Mouse (Mus musculus) gastrocnemius, adult 18-20 months (tissue): ENCODE data around the gene Uprt. TPM values are rescaled to one million over a fixed set of nuclear protein-coding genes. Genes with fewer than 3 reads are reported as not detected.

Experiments
- DNase-seq: peaks from one replicate; pipeline ENCODE4 v3.0.0; 2021; ENCODE audit warnings: low spot score
- long read RNA-seq, 2 experiments: library from polyadenylated mRNA; stranded (forward); transcript quantifications; one replicate each; pipeline ENCODE4 v2.0.0; 2021
- total RNA-seq, 2 experiments: library from RNA; stranded (reverse); gene quantifications; 2 replicates each; pipeline ENCODE4 v1.2.3; 2021

Gene Uprt
- 10 to 100 TPM; 10.2 to 11.1 TPM for total RNA-seq
- long read RNA-seq, experiment 1, partial matches to known transcripts, result 0 of 2 reads
- long read RNA-seq, experiment 1, other reads (novel, unspliced or antisense), result 1 of 2 reads
- long read RNA-seq, experiment 2, result 0 reads

GRCm38 (mm10) chrX:104482572-104483443 is at the start of gene Uprt:
Gene Uprt (plus strand): TSS chrX:104482818.
- DNase-seq, result peak; percentile 82

DNA sequence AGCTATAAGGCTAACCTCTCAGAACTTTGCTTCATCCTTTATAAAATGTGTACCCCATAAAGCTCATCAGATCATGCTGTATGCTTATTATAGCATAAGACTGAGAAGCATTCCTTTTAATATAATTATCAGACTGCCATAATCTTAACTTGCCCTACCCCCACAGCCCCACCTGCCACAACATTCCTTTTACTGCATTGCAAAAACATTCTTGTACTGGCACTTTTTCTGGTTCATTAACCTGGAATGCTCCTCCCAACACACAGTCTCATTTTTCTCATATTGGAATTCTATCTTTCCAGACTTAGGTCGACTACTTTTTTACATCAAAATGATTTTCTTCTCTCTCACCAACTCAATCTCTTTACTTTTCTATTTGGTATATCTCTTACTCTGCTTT is 49.2 kb upstream of the Uprt start:
- no peak for DNase-seq

DNA sequence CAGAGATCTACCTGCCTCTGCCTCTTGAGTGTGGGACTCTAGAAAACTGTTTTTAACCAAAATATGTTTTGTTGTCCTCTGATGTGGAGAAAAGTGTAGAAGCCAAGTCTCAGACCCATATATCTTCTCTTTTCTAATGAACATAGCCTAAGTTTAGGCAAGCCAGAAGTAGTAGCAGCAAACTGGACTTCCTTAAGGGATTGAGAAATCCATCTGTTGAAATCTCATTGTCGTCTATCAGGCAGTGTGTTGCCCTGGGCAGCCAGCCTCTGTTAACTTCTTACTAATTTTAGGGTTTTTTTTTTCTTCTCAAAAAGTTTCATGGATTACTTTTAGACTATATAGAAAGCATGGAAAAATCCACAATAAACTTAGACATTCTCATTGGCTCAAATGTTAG is 30.2 kb upstream of the Uprt start:
- no peak for DNase-seq

- DNase-seq, result peak; percentile 34
Observed at GRCm38 (mm10) chrX:104461755-104462154, 20.9 kb upstream of the Uprt start.

DNA sequence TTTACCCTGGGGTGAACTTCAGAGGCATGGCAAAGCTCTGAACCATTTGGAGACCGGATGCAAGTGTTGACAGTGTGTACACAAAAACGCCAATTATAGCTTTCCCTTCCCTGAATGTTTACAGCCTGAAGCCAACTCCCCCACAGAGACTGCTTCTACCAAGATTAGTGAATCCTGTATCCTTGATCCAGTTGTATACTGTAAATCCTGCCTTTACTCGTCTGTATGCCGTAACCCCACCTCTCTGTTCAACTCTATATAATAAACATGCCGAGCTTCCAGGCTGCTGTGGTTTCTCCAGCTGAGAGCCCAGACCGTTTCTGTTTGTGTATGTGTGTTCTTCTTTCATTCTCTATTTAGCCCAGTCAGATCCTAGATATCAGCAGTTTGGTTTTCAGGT is 18.2 kb upstream of the Uprt start:
- DNase-seq, result no peak

- DNase-seq, result no peak
Observed at GRCm38 (mm10) chrX:104478041-104478440, 4.6 kb upstream of the Uprt start.

DNA sequence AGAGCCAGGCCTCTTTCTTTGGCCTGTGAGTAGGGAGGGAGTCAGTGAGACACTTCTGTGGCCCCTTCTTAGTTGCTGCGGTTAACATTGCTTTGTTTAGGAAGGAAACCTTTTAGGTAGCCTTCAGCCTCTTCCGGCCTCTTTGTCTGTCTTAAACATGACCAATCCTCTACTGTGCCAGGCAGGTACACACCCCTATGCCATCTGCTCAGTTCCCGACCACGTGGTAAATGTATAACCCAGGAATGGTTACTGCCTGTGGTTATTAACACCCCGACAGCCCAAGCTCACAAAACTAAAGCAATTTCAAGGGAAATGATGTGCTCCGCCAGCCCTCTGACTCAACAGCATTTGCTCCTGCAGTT is 808 bp downstream of the Uprt start:
- DNase-seq, result no peak

- DNase-seq, result no peak
Observed at GRCm38 (mm10) chrX:104485596-104485995, 3.0 kb downstream of the Uprt start.

DNA sequence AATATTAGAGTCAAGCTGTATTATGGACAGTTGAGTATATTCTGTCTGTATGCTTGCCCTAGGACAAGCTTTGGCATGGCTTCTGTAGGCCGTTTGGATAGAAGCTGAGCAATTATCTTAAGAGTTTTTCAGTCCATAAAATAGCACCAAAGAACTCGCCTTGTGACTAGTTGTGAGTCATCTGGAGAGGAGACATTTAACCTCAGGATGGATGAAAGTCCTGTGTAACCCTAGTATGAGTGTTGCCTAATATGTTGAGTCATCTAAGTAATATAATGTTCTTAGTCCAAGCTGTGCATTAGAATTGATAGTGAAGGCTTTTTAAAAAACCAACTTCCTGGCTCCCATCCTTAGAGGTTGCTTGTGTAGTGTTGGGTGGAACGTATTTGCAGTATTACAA is 5.4 kb downstream of the Uprt start:
- no peak for DNase-seq

- DNase-seq, result no peak
Observed at GRCm38 (mm10) chrX:104488870-104489467, 6.4 kb downstream of the Uprt start.

DNA sequence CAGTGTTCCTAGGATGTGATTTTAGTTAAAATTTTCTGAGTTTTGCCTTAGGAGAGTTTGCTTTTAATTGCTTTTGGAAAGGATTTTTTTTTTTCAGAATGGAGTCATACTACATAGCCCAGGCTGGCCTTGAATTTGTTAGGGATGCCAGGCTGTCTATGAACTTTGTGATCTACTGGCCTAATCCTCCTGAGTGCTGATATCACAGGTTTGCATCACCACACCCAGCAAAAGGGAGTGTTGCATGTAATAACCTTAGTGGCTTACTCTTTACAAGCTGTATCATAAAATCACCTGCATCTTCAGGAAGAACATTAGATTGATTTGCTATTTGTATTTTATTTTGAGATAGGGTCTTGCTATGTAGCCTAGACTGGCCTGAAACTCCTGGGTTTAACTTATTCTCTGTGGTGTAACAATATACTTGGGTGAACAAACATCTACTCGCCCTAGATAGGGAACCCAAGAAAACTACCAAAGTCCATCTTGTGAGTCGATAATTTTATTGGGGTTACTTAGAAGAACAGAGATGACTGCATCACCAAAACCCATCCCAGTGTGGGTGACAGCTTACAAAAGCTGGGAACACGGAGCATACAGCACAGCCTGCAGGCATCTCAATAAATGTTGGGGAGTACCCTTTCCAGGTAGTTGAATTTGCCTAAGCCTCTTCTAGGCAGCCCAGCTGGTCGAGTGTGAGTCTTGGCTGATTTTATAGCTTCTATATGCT is 7.2 kb downstream of the Uprt start:
- DNase-seq, result no peak

GRCm38 (mm10) chrX:104501765-104502164 is 19.1 kb downstream of the Uprt start:
- DNase-seq, result no peak

DNA sequence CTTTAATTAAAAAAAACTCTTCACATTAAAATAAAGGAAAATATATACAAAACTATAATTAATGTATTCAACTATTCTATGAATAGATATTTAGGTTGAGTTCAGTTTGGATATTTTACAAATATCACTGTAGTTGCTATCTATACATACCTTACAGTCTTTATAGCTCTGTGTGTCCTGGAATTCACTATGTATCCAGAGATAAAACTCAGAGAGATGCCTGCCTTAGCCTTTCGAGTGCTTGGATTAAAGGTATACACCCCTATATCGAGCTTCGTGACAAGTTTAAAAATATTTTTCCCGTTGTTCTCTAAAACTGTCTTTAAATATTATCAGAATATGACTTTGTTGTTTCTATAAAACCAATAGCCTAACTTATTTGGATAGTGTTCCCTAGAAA is 60.0 kb downstream of the Uprt start:
- no peak for DNase-seq

DNA sequence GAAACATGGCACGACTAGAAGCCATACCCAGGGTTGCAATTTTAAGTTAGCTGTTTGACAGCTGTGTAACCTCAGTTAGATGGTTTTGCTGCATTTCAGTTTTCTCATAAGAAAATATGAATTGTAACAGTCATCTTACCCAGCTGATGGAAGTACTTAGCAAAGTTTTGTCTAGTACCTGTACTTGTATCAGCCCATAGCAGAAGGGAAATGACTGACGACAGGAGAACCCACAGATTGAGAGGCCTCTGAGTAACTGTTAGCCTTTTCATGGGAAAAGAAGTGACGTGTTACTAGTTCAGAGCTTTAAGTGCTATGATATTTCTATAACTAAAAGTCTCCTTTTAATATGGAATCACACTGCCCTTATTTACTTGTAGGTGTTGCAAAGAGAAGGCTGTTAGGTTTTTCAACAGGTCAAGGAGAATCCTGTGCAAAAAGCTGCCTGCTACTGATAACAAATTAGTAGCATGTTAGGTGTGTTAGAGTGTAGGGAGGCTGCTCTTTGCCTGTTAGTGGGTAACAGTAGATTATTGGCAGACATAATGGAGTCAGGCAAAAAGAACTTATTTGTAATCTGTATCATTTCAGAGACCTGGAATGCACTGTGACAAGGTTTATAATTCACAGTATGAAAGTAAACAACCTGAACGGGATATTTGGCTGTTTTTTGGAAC is 61.4 kb downstream of the Uprt start:
- DNase-seq, result no peak

DNA sequence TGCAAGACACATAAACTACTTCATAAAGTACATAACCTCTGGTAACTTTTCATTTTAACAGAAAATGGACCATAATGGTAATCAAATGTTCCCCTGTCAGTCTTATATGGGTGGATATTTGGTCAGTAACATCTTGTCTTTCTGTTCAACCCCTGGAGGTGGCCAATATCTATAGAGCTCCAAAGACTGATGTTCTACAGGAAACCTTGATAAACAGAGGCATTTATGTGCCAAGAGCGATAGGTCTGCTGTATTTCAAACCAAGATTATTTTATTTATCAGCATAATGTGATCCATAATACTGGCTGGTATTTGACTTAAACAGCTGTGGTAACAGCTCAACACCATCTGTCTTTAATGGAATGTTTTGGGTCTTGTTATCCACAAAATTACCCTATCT is 62.7 kb downstream of the Uprt start:
- no peak for DNase-seq

Other genes with a start within 250 kb of the Uprt start
- gene Abcb7, start 69.0 kb upstream of the Uprt start, total RNA-seq, result 10 to 100 TPM; 40.3 to 41.7 TPM
- gene Zdhhc15, start 188.2 kb downstream of the Uprt start, total RNA-seq, result under 1 TPM; 0.12 to 0.16 TPM